Mouse (Mus musculus) ES-Bruce4 (cell line): ENCODE results near the gene Ift140.

ENCODE experiments used
- CTCF ChIP-seq: IDR thresholded peaks from one replicate; pipeline ENCODE4 v1.8.1; 2011; ENCODE audit warnings: low read depth, low read length
- EP300 ChIP-seq: IDR thresholded peaks from 2 replicates; pipeline ENCODE4 v1.6.1; 2011; ENCODE audit warnings: low read depth, low read length; ENCODE audit not compliant: insufficient read depth

GRCm38 (mm10) chr17:25083444-25083931 lies 67.6 kb downstream of the Ift140 start, which contains the start of gene Tmem204:
- peak; percentile 30 for TF ChIP-seq CTCF
- TF ChIP-seq EP300 = no peak
